Comparison of ENCODE assay signal across 8 mouse cellular contexts in genomic region chr6:148895773-148896506, GRCm38 (mm10). TPM values are rescaled to one million over a fixed set of nuclear protein-coding genes. Genes with fewer than 3 reads are reported as not detected.
A peak's percentile ranks its signal among the peaks of the same experiment; 100 is the strongest.
DNase-seq lines count a peak whose midpoint lies in the region; ATAC-seq and TF ChIP-seq lines count a peak whose summit lies in the region.

Gene Caprin2, minus strand, starts transcription at chr6:148896237.

- no peaks in the 10 kb centered on the region for H3K27me3 ChIP-seq in forebrain, embryonic 10.5 days (ENCODE audit: poor library complexity, severe bottlenecking)
- H3K27me3 ChIP-seq in heart, embryonic 15.5 days: no peaks in the 10 kb centered on the region
- no peaks in the 10 kb centered on the region for H3K27me3 ChIP-seq in liver, embryonic 14.5 days (ENCODE audit: control insufficient read depth, insufficient read depth, low read length)
- H3K27me3 ChIP-seq in neural tube, embryonic 11.5 days (ENCODE audit: control insufficient read depth, insufficient read depth, low read length): no peaks in the 10 kb centered on the region
- no peaks in the 10 kb centered on the region for H3K27me3 ChIP-seq in stomach, postnatal 0 days (ENCODE audit: control insufficient read depth, insufficient read depth, low read length)

- under 1% methylated on average over 65 of the region's 65 CpGs for whole genome bisulfite sequencing in forebrain, embryonic 10.5 days
- under 1% methylated on average over 65 of the region's 65 CpGs for WGBS in heart, embryonic 15.5 days
- WGBS in liver, embryonic 14.5 days (ENCODE audit: insufficient replicate concordance): under 1% methylated on average over 61 of the region's 65 CpGs
- under 1% methylated on average over 54 of the region's 65 CpGs for WGBS in neural tube, embryonic 11.5 days
- WGBS in stomach, postnatal 0 days: under 1% methylated on average over 63 of the region's 65 CpGs

- peak; percentile 57 for TF ChIP-seq CTCF in liver, embryonic 14.5 days (IDR thresholded peaks at IDR 0.05; ENCODE audit: low read depth)
- TF ChIP-seq CTCF in stomach, postnatal 0 days (IDR thresholded peaks at IDR 0.05; ENCODE audit: low read depth): peak; percentile 46

- peak within 1 kb of the TSS; percentile 82 for H3K9ac ChIP-seq in heart, embryonic 15.5 days
- H3K9ac ChIP-seq in liver, embryonic 14.5 days (replicated peaks): peak within 1 kb of the TSS; percentile 87
- H3K9ac ChIP-seq in neural tube, embryonic 11.5 days (ENCODE audit: low read length): peak within 1 kb of the TSS; percentile 75
- H3K9ac ChIP-seq in stomach, postnatal 0 days (ENCODE audit: low read length): peak within 1 kb of the TSS; percentile 63

- peak; percentile 79 for DNase-seq in c-Kit-negative CD71-positive TER-119-positive erythroid progenitor cells, embryonic 14.5 days (ENCODE audit: low read depth, low spot score)
- DNase-seq in forebrain, embryonic 10.5 days (ENCODE audit: extremely low spot score, low spot score): peak; percentile 96
- peak; percentile 89 to 92 for DNase-seq in kidney, postnatal 25 days
- peak; percentile 74 to 80 (median 75) for DNase-seq in liver, embryonic 14.5 days (ENCODE audit: low read depth in 3 of 3, low spot score in 3 of 3)
- peak; percentile 97 for DNase-seq in neural tube, embryonic 11.5 days (ENCODE audit: low spot score)
- peak; percentile 92 for DNase-seq in stomach, postnatal 0 days (ENCODE audit: low spot score)

- H3K4me3 ChIP-seq in forebrain, embryonic 10.5 days: peak within 1 kb of the TSS; percentile 65
- peak within 1 kb of the TSS; percentile 82 for H3K4me3 ChIP-seq in heart, embryonic 15.5 days
- peak within 1 kb of the TSS; percentile 85 to 89 for H3K4me3 ChIP-seq in liver, embryonic 14.5 days (ENCODE audit: insufficient read depth in 1 of 2, low read depth in 2 of 2, low read length in 2 of 2)
- peak within 1 kb of the TSS; percentile 75 for H3K4me3 ChIP-seq in neural tube, embryonic 11.5 days (ENCODE audit: low read depth, low read length)
- peak within 1 kb of the TSS; percentile 62 for H3K4me3 ChIP-seq in stomach, postnatal 0 days (ENCODE audit: low read depth, low read length)

- no peaks in the 10 kb centered on the region for H3K36me3 ChIP-seq in forebrain, embryonic 10.5 days (replicated peaks)
- H3K36me3 ChIP-seq in heart, embryonic 15.5 days: no peaks in the 10 kb centered on the region
- no peaks in the 10 kb centered on the region for H3K36me3 ChIP-seq in liver, embryonic 14.5 days (replicated peaks; ENCODE audit: control insufficient read depth, insufficient read depth, low read depth)
- H3K36me3 ChIP-seq in neural tube, embryonic 11.5 days (ENCODE audit: control insufficient read depth, insufficient read depth, low read length): no peaks in the 10 kb centered on the region
- no peaks in the 10 kb centered on the region for H3K36me3 ChIP-seq in stomach, postnatal 0 days (ENCODE audit: control insufficient read depth, insufficient read depth, low read length)

- TF ChIP-seq EP300 in liver, embryonic 14.5 days (IDR thresholded peaks at IDR 0.05; ENCODE audit: low read depth): no peak
- TF ChIP-seq EP300 in stomach, postnatal 0 days (optimal IDR thresholded peaks at IDR 0.05): no peak

- peak; percentile 93 for ATAC-seq in CD4-positive, CD25-positive, alpha-beta regulatory T cell, adult 4 months
- ATAC-seq in heart, embryonic 15.5 days (replicated peaks; ENCODE audit: insufficient number of reproducible peaks, insufficient read depth, low FRiP score, low read depth): peak; percentile 97
- peak; percentile 96 for ATAC-seq in liver, embryonic 14.5 days (ENCODE audit: insufficient read depth)
- ATAC-seq in neural tube, embryonic 11.5 days (ENCODE audit: insufficient read depth, low FRiP score, low TSS enrichment): peak; percentile 99
- peak; percentile 97 for ATAC-seq in stomach, postnatal 0 days (ENCODE audit: low FRiP score, low TSS enrichment)

- H3K4me1 ChIP-seq in forebrain, embryonic 10.5 days: peaks cover 17% of the 10 kb centered on the region
- H3K4me1 ChIP-seq in heart, embryonic 15.5 days (replicated peaks): peaks cover 7% of the 10 kb centered on the region
- H3K4me1 ChIP-seq in liver, embryonic 14.5 days (replicated peaks; ENCODE audit: control insufficient read depth in 2 of 2, insufficient read depth in 2 of 2, low read length in 1 of 2): peaks cover 7 to 9% of the 10 kb centered on the region in 2 experiments
- no peaks in the 10 kb centered on the region; the same call in 1 of the 2 replicates for H3K4me1 ChIP-seq in neural tube, embryonic 11.5 days (ENCODE audit: control insufficient read depth, insufficient read depth, low read length)
- H3K4me1 ChIP-seq in stomach, postnatal 0 days (replicated peaks; ENCODE audit: control insufficient read depth, insufficient read depth): no peaks in the 10 kb centered on the region

- H3K9me3 ChIP-seq in forebrain, embryonic 10.5 days: no peaks in the 10 kb centered on the region
- H3K9me3 ChIP-seq in heart, embryonic 15.5 days (replicated peaks): no peaks in the 10 kb centered on the region
- H3K9me3 ChIP-seq in liver, embryonic 14.5 days (ENCODE audit: control insufficient read depth, low read length): no peaks in the 10 kb centered on the region
- no peaks in the 10 kb centered on the region for H3K9me3 ChIP-seq in neural tube, embryonic 11.5 days (ENCODE audit: control insufficient read depth, low read length)
- no peaks in the 10 kb centered on the region for H3K9me3 ChIP-seq in stomach, postnatal 0 days (ENCODE audit: control insufficient read depth, low read length)

- peak within 1 kb of the TSS; percentile 90 for H3K4me2 ChIP-seq in heart, embryonic 15.5 days
- H3K4me2 ChIP-seq in liver, embryonic 14.5 days (ENCODE audit: low read depth): peak within 1 kb of the TSS; percentile 99
- H3K4me2 ChIP-seq in neural tube, embryonic 11.5 days (ENCODE audit: low read depth): peak within 1 kb of the TSS; percentile 94
- peak within 1 kb of the TSS; percentile 72 for H3K4me2 ChIP-seq in stomach, postnatal 0 days (replicated peaks; ENCODE audit: low read depth)

- peak within 1 kb of the TSS; percentile 89 for H3K27ac ChIP-seq in forebrain, embryonic 10.5 days
- H3K27ac ChIP-seq in heart, embryonic 15.5 days: peak within 1 kb of the TSS; percentile 87
- H3K27ac ChIP-seq in liver, embryonic 14.5 days: peak within 1 kb of the TSS; percentile 53
- peak within 1 kb of the TSS; percentile 57; the same call in 1 of the 2 replicates for H3K27ac ChIP-seq in neural tube, embryonic 11.5 days (ENCODE audit: low read depth, low read length)
- H3K27ac ChIP-seq in stomach, postnatal 0 days (replicated peaks): peak within 1 kb of the TSS; percentile 75

RNA-seq across cellular contexts. Expression of gene Caprin2, which starts in this region (rescaled TPM):
- 1 to 10 TPM; 4.8 to 5.8 TPM for polyA plus RNA-seq in CD4-positive, CD25-positive, alpha-beta regulatory T cell, adult 4 months (2017; shearing (Covaris generic))
- polyA plus RNA-seq in forebrain, embryonic 10.5 days (2016; fragmentation: Nextera tagmentation; extraction: Ambion mirVana): 18.9 and 21.3 TPM in 2 replicates
- 10.7 and 12.7 TPM in 2 replicates for polyA plus RNA-seq in heart, embryonic 15.5 days (2015; fragmentation: Nextera tagmentation; extraction: Ambion mirVana)
- polyA plus RNA-seq in liver, embryonic 14.5 days (2012; rRNA removed): 6.4 and 8.0 TPM in 2 replicates
- 3.1 and 4.5 TPM in 2 replicates for polyA plus RNA-seq in liver, embryonic 14.5 days (2014; fragmentation: Nextera tagmentation; extraction: Ambion mirVana)
- polyA plus RNA-seq in neural tube, embryonic 11.5 days (2014; fragmentation: Nextera tagmentation; extraction: Ambion mirVana): 8.6 and 11.9 TPM in 2 replicates
- 4.0 and 5.0 TPM in 2 replicates for polyA plus RNA-seq in stomach, postnatal 0 days (2015; fragmentation: Nextera tagmentation; extraction: Ambion mirVana)

Comparison
In these comparisons a context has a peak if more than half of its experiments do, and no peak if none do; other contexts are left out.
1. Peak in every context shown above with its lines: DNase-seq, ATAC-seq, H3K4me3 ChIP-seq and H3K27ac ChIP-seq.